Mouse (Mus musculus): ENCODE data around the gene Tut4.

GRCm38 (mm10) chr4:108572644-108573043, 113.4 kb downstream of the Tut4 start:
- no peak for TF ChIP-seq CTCF (conservative IDR thresholded peaks at IDR 0.05; ENCODE audit: insufficient read depth, insufficient read length, low read depth, low read length)
- no peak for TF ChIP-seq POLR2A (IDR thresholded peaks at IDR 0.05; ENCODE audit: low read depth, low read length)
